Mouse (Mus musculus): ENCODE data around the gene Rps6ka5. TPM values are rescaled to one million over a fixed set of nuclear protein-coding genes. Genes with fewer than 3 reads are reported as not detected.
A peak's percentile ranks its signal among the peaks of the same experiment; 100 is the strongest.

Gene Rps6ka5
- polyA plus RNA-seq, 1 experiment: 1.9 TPM

DNA sequence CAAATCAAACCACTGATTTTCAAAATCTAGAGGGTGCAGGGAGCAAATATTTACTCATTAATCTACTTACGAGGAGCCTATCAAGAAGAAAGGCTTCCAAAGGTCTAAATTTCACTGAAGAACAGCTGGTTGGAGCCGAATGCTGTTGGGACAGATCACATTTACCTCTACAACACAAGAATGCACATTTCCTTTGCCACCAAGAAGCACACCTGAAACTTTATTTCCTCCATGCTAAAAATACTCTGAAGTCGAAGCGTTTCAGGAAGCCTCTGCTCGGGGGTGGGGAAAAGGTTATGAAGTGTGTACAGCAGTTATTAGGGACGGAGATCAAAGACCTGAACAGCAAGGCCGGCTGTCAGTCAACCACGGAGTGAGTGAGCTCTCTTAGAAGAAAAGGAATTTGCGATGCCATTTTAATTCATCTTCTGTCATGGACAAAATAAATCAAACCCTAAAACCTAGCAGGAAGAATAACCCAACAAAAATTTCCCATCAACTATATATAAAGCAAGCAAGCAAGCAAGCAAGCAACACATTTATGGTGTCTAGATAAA, 187.5 kb downstream of the Rps6ka5 start:
- no peak for TF ChIP-seq E2F4 (IDR thresholded peaks at IDR 0.05; ENCODE audit: insufficient read depth)
- no peak for TF ChIP-seq TCF12 (IDR thresholded peaks at IDR 0.05; ENCODE audit: insufficient read depth, poor library complexity, severe bottlenecking)
- TF ChIP-seq CEBPB (IDR thresholded peaks at IDR 0.05; ENCODE audit: insufficient read depth, poor library complexity, severe bottlenecking): no peak
- TF ChIP-seq MYOG (IDR thresholded peaks at IDR 0.05; ENCODE audit: control insufficient read depth in 1 of 3, insufficient read depth in 1 of 3, insufficient read length in 2 of 3, low read depth in 2 of 3): no peak
- no peak for TF ChIP-seq USF1 (IDR thresholded peaks at IDR 0.05; ENCODE audit: low read depth)
- no peak for TF ChIP-seq POLR2A (IDR thresholded peaks at IDR 0.05; ENCODE audit: insufficient read length, low read depth)
- no peak for TF ChIP-seq REST (IDR thresholded peaks at IDR 0.05; ENCODE audit: insufficient read depth, insufficient read length)
- no peak for TF ChIP-seq MYOD1 (IDR thresholded peaks at IDR 0.05; ENCODE audit: control insufficient read depth in 1 of 3, insufficient read length in 2 of 3, low read depth in 2 of 3)
- Histone ChIP-seq H3K36me3 (ENCODE audit: control insufficient read depth, insufficient read depth) (no peaks in the 10 kb centered on the region), H3K79me2 (ENCODE audit: control insufficient read depth, insufficient read depth) (no peaks in the 10 kb centered on the region), H3K4me3 (no peak overlapping the region), H3ac (ENCODE audit: control insufficient read depth, insufficient read length) (no peak overlapping the region), H3K4me2 (ENCODE audit: low read depth) (no peak overlapping the region), H3K27me3 (ENCODE audit: control insufficient read depth, insufficient read depth, insufficient read length) (no peaks in the 10 kb centered on the region)

GRCm38 (mm10) chr12:100538445-100539157, 188.2 kb downstream of the Rps6ka5 start:
- no peak overlapping the region for H3ac ChIP-seq (ENCODE audit: control insufficient read depth, insufficient read length)
- no peaks in the 10 kb centered on the region for H3K36me3 ChIP-seq (ENCODE audit: control insufficient read depth, insufficient read depth)
- no peak overlapping the region for H3K4me3 ChIP-seq
- H3K4me2 ChIP-seq (ENCODE audit: low read depth): no peak overlapping the region
- TF ChIP-seq USF1 (IDR thresholded peaks at IDR 0.05; ENCODE audit: low read depth): peak; percentile 51
- TF ChIP-seq SRF (IDR thresholded peaks at IDR 0.05; ENCODE audit: control insufficient read depth, insufficient read length, low read depth): no peak
- H3K79me2 ChIP-seq (ENCODE audit: control insufficient read depth, insufficient read depth): no peaks in the 10 kb centered on the region
- H3K27me3 ChIP-seq (ENCODE audit: control insufficient read depth, insufficient read depth, insufficient read length): no peaks in the 10 kb centered on the region

DNA sequence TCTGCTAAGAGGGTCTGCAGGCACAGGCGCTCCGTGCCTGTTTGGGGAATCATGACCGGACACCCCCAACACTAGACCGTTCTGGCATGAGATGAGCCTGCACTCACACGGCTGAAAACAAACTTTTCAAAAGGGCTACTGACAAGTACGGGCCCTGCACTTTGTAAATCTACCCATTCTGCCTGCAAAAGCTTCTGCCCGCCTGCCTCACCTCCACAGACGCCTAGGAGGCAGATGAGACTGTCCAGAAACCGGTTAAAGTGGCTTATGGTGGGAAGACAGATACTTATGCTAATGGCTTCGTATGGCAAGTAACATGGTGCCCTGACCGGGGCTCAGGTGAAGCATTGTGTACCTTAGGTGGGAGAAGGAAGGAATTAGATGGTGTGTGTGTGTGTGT, 189.7 kb downstream of the Rps6ka5 start:
- Histone ChIP-seq H3K4me3 (no peak overlapping the region), H3K27me3 (ENCODE audit: control insufficient read depth, insufficient read depth, insufficient read length) (no peaks in the 10 kb centered on the region), H3ac (ENCODE audit: control insufficient read depth, insufficient read length) (no peak overlapping the region), H3K4me2 (ENCODE audit: low read depth) (no peak overlapping the region), H3K79me2 (ENCODE audit: control insufficient read depth, insufficient read depth) (no peaks in the 10 kb centered on the region), H3K36me3 (ENCODE audit: control insufficient read depth, insufficient read depth) (no peaks in the 10 kb centered on the region)
- no peak for TF ChIP-seq POLR2AphosphoS2 (IDR thresholded peaks at IDR 0.05; ENCODE audit: insufficient read length, low read depth)
- TF ChIP-seq USF1 (IDR thresholded peaks at IDR 0.05; ENCODE audit: low read depth): no peak
- no peak for TF ChIP-seq SRF (IDR thresholded peaks at IDR 0.05; ENCODE audit: control insufficient read depth, insufficient read length, low read depth)
- no peak for TF ChIP-seq TCF3 (IDR thresholded peaks at IDR 0.05; ENCODE audit: insufficient read length, low read depth)
- no peak for TF ChIP-seq CEBPB (IDR thresholded peaks at IDR 0.05; ENCODE audit: insufficient read depth, poor library complexity, severe bottlenecking)
- TF ChIP-seq E2F4 (IDR thresholded peaks at IDR 0.05; ENCODE audit: insufficient read depth): no peak
- TF ChIP-seq REST (IDR thresholded peaks at IDR 0.05; ENCODE audit: insufficient read depth, insufficient read length): no peak
- no peak for TF ChIP-seq TCF12 (IDR thresholded peaks at IDR 0.05; ENCODE audit: insufficient read depth, poor library complexity, severe bottlenecking)
- no peak for TF ChIP-seq POLR2A (IDR thresholded peaks at IDR 0.05; ENCODE audit: insufficient read length, low read depth)

- Histone ChIP-seq H3K79me2 (ENCODE audit: control insufficient read depth, insufficient read depth) (no peaks in the 10 kb centered on the region), H3K4me3 (no peak overlapping the region), H3K36me3 (ENCODE audit: control insufficient read depth, insufficient read depth) (no peaks in the 10 kb centered on the region), H3K27me3 (ENCODE audit: control insufficient read depth, insufficient read depth, insufficient read length) (no peaks in the 10 kb centered on the region), H3K4me2 (ENCODE audit: low read depth) (no peak overlapping the region), H3ac (ENCODE audit: control insufficient read depth, insufficient read length) (no peak overlapping the region)
- TF ChIP-seq TCF3 (IDR thresholded peaks at IDR 0.05; ENCODE audit: insufficient read length, low read depth): no peak
- no peak for TF ChIP-seq POLR2A (IDR thresholded peaks at IDR 0.05; ENCODE audit: insufficient read length, low read depth)
- no peak for TF ChIP-seq SRF (IDR thresholded peaks at IDR 0.05; ENCODE audit: control insufficient read depth, insufficient read length, low read depth)
- TF ChIP-seq TCF12 (IDR thresholded peaks at IDR 0.05; ENCODE audit: insufficient read depth, poor library complexity, severe bottlenecking): no peak
- no peak for TF ChIP-seq REST (IDR thresholded peaks at IDR 0.05; ENCODE audit: insufficient read depth, insufficient read length)
Measured at GRCm38 (mm10) chr12:100535028-100535427, 191.8 kb downstream of the Rps6ka5 start.

GRCm38 (mm10) chr12:100534028-100534427, 192.8 kb downstream of the Rps6ka5 start:
- Histone ChIP-seq H3K27me3 (ENCODE audit: control insufficient read depth, insufficient read depth, insufficient read length) (no peaks in the 10 kb centered on the region), H3K4me2 (ENCODE audit: low read depth) (no peak overlapping the region), H3K36me3 (ENCODE audit: control insufficient read depth, insufficient read depth) (no peaks in the 10 kb centered on the region), H3K79me2 (ENCODE audit: control insufficient read depth, insufficient read depth) (no peaks in the 10 kb centered on the region), H3K4me3 (no peak overlapping the region), H3ac (ENCODE audit: control insufficient read depth, insufficient read length) (no peak overlapping the region)
- TF ChIP-seq MYOD1 (IDR thresholded peaks at IDR 0.05; ENCODE audit: control insufficient read depth in 1 of 3, insufficient read length in 2 of 3, low read depth in 2 of 3) (no peak), MAX (IDR thresholded peaks at IDR 0.05; ENCODE audit: low read depth) (no peak), SRF (IDR thresholded peaks at IDR 0.05; ENCODE audit: control insufficient read depth, insufficient read length, low read depth) (no peak), MYOG (IDR thresholded peaks at IDR 0.05; ENCODE audit: control insufficient read depth in 1 of 3, insufficient read depth in 1 of 3, insufficient read length in 2 of 3, low read depth in 2 of 3) (no peak), TCF3 (IDR thresholded peaks at IDR 0.05; ENCODE audit: insufficient read length, low read depth) (no peak), REST (IDR thresholded peaks at IDR 0.05; ENCODE audit: insufficient read depth, insufficient read length) (no peak), USF1 (IDR thresholded peaks at IDR 0.05; ENCODE audit: low read depth) (no peak), CEBPB (IDR thresholded peaks at IDR 0.05; ENCODE audit: insufficient read depth, poor library complexity, severe bottlenecking) (no peak), E2F4 (IDR thresholded peaks at IDR 0.05; ENCODE audit: insufficient read depth) (no peak)
